Mouse (Mus musculus) thymus, postnatal 25 days (tissue): Measurements from ENCODE around the gene Cops8.

Source experiments
- DNase-seq: peaks from one replicate; pipeline ENCODE4 v3.0.0; 2022

Gene Cops8

DNA sequence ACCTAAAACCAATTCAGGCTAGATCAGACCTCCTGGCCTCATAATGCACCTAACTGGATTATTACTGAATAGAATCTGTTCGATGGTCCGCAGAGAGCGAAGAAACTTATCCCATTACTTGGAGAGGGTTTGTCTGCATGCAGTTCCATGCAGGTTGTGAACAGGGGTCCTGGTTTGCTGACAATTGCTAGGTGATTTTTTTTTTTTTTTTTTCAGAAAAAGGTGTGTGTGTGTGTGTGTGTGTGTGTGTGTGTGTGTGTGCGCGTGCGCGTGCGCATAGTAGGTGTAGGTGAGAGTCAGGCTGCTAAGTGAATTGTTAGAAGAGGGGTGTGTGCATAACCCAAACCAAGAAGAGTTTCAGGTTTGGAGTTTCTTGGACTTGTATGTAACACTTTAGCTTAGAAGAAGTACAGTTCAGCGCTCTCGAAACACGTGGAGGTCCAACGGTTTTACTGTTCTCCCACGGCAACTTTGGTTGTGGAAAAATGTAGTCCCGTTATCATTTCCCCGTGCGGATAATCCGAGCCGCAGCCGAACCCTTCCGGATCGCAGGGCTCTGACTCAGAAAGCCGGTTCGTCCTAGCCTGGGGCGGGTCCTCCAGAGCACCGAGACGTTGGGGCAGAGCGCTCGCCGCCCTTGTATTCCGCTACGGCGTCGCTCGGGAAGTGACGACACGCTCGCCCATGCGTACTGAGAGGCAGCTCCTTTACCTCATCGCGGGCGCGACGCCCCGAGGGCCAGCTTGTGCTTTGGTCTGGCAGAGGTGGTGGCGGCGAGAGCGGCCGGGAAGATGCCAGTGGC lies at the start of gene Cops8:
Cops8 (plus strand) TSS at position 223 of the 802 bp plus-strand sequence.
- peak; percentile 95 for DNase-seq

DNA sequence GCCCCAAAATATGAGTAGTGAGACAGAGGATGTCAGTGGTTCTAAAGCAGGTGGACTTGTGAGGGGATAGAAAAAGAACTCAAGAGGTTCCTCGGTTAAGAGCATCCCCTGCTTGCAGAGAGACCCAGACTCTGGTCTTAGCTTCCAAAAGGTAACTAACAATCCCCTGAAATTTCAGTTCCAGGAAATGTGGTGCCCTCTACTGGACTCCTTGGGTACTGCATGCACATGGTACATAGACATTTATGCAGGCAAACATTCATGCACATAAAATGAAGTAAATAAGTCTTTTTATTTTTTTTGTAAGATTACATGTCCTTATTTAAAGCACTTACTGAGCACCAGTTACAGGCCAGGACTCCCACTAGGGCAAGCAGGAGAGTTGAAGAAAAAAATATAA lies 45.6 kb upstream of the Cops8 start:
- DNase-seq, result peak; percentile 9

DNA sequence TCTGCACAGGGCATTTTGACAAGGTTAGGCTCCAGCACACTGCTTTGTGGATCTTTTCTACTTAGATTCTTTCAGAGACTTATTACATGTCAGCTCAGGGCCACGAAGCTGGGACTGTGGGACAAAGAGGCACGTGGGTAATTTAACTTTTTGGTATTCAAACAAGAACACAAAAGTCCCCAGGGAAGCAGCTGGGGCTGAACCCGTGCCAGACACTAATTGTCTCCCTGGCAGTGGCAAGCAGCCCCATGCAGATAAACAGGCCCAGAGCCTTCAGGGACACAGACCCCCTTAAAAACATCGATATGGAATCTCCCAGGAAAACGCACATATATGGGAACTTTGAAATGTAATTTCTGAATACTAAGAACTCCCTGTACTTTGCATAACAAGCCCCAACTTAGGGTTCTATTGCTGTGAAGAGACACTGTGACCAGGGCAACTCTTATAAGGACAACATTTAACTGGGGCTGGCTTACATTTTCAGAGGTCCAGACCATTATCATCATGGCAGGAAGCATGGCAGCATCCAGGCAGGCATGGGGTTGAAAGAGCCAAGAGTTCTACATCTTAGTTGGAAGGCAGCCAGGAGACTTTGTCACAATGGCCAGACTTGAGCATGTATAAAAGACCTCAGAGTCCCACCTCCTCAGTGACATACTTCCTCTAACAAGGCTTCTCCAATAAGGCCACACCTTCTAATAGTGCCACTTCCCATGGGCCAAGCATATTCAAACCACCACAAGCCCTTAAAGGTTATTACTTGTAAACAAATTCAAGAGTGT lies 41.6 kb upstream of the Cops8 start:
- no peak for DNase-seq

DNA sequence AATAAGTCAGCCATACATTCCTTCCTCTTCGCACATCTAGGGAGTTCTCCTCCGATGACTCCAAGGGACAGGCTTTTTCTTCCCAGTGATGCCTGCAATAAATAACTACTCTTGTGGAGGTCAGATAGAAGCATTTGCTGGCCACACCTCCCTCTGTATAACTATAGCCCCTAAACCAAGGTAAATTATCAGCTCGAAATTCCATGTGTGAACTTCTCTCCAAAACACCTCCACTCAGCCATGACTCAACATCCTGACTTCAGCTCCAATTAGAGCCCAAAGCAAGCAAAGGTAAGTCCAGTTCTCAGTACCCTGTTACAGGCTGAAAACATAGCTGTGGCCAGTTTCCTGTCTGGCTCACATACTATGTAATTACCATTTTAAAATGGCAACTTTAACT lies 38.8 kb upstream of the Cops8 start:
- no peak for DNase-seq

DNA sequence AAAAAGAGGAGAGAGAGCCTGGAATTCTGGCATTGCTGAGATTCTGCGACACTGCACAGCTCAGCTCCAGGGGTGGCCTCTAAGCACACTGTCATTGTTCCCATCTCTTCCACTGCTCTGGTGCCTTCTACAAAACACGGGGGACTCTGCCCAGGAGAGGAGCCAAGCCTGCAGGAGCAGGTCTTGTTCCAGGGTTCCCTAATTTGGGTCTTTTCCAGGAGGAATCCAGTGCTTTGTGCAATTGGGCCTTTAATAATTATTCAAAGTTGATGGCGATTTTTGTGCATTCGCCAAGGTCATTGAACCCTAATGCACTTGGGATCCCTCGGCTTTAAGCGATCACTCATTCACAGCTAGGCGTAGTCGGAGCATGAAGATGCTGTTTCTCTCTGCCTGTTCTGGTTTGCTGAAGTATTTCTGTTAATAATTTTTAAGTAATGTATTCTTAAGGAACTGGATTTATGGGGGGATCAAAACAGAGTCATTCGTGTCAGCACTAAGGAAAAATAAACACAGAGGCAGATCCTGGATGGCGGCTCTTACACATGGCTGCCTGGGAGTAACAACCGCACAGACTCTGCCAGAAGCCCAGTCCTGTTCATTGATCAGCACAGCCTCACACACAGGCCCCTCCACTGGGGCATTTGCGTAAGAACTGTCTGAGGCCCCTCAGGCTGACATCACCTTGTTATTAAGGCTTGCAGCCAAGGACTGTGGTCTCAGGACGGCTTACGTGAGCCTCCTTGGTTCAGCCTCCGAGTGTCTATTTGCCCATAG lies 35.9 kb upstream of the Cops8 start:
- no peak for DNase-seq

DNA sequence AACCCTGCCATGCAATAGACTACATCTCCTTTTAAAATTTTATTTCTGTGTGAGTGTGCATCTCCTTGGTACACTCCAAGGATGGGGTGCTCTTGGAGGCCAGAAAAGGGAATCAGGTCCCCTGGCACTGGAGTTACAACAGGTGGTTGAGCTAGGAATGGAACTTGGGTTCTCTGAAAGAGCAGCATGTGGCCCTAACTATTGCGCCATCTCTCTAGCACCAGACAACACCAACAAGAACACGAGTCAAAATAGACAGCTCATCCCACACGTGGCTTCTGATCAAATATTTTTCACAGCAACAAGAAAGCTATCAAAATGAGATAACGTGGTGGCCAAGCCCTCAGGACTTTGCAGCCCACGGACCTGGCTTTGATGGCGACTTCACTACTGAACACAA lies 28.9 kb upstream of the Cops8 start:
- DNase-seq, result no peak

DNA sequence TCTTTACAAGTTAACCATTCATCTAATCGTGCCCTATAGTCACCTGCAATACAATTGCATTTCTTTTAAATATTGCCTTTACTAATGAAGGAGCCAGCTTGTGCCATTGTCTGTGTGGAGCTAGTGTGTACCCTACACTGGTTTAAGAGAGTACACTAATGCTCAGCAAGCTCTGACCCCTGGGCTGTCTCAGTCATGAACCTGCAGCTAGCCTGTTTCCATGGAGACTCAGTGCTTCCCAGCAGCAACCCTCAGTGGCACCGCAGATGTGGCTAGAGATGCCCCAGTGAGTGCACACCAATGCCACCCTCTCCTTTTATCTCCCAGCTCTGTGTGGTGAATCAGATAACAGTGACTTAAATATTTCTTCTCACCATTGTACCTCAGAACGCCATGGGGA lies 27.9 kb upstream of the Cops8 start:
- no peak for DNase-seq

DNA sequence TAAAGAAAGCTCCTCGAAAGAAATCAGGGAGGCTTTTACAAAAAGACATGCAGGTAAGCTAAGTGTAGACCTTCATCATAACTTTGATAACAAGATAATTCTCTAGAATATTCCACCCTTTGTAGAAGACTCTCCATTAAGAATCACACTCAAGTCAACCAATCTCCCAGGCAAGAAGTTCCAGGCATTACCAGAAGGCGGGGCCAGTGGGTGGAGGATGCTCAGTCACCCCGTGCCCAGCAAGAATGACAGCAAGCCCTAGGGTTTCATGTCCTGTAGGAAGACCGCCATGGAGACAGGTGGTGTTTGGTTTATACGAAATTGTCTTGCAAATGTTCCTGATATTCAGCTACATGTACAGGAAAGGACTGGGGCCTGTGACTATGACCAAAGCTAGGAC lies 25.4 kb upstream of the Cops8 start:
- DNase-seq, result no peak

DNA sequence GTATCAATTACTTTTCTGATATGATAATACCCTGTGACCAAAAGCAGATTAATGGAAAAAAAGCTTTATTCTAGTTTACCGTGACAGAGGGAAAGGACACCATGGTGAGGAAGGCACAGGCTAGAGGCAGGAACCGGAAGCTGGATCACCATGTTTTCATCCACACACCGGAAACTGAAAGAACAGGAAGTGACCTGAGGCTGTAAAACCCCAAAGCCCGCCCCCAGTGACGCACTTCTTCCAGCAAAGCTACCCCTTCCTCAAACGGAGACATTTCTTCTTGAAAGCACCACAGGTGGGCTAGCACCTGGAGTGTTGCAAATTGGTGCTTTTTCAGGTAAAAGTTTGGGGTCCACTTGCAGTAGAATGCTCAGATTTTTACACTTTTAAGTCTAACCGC lies 20.1 kb upstream of the Cops8 start:
- no peak for DNase-seq

DNA sequence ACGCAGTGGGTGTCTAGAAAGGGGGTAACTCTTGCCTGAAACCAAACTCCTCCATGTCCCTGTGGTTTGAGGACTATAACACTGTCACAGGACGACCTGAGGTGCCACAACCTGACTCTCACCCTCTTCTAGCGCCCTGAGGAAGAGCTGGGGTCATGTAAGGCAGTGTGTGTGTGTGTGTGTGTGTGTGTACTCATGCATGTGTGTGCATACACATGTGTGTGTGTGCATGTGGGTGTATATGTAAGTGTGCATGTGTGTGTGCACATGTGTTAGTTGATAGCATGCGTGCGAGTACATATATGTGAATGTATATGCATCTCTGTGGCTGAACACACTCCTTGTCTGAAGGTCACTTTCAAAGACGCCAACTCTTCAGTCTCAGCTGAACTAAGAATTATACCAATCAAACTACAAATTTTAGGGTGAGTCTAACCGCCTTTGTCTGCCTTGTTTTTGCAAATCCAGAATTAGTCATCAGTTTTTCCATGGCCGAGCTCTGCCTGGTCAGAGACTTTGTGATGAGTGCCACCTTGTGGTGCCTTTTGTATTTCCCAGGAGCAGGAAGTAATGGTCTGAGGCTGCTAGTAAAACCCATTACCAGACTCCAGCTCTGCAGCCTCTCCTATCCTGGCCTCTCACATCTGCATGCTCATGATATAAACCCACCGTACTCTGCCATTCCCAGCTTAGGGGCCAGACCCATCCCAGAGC lies 14.6 kb upstream of the Cops8 start:
- peak; percentile 49 for DNase-seq

DNA sequence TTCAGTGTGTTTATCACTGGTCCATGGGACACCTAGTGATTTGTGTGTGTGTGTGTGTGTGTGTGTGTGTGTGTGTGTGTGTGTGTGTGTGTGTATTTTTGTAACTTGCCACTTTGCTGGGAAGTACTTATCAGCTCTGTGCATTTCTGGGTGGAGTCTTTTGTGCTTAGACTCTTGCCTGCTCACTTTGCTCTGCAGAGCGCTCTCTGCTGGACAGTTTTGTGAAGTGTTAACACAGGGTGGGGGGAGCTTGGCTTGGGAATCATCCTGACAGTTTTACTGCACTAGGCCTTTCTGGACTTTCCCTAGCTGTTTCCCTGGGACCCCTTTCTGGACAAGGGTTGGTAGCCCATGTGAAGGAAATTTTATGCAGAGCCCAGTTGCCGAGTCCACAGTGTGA lies 12.0 kb upstream of the Cops8 start:
- peak; percentile 14 for DNase-seq

DNA sequence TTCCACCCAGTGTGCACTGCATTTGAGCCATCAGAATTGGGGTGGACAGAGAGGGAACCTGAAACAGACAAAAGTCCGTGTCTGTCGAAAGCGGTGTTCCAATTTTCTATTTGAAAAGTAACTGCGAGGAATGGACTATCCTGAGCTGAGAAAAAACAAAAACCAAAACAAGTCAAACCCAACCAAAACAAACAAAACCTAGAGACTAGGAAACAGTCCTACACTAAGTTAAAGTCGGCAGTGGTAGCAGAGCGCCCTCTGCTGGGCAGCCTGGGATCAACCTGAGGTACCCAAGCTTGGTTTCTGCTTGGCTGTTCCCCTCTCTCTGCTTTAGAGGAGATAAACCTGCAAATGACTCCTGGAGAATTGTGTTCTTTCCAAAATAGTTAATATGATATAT lies 10.0 kb upstream of the Cops8 start:
- peak; percentile 50 for DNase-seq

DNA sequence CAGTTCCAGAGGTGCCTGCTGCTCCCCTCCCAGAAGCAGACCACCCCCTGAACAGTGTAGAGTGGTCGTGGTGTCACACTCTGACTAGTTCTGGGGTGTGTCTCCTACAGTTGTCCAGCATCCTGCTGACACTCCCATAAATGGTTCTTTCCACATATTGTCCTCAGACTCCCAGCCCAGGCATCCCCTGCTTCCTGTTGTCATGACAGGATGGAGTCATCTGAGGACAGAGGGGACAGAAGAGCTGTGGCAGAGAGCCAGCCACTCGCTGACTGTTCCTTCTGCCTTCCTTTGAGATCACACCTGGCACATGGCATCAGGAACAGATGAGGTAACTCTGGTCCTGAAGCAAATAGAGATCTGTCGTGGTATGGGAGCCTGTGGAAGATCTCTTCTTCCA lies 3.6 kb upstream of the Cops8 start:
- DNase-seq, result no peak

DNA sequence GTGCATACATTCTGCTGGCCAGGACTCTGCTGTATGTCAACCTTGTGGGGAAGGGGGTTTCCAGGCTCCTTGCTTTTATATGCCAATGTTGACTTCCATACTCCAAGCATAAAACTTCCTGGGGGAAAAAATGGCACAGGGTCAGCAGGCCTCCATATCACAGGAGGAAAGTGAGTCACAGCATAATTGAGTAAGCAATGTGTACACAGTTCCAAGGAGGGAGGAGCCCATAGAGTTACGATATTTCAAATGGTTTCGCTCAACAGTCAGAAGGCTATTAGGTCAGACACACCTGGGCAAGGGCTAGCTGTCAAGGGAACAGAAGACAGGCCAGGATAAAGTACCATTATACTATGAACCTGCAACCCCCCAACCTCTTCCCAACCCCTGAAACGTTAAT lies 1.7 kb upstream of the Cops8 start:
- no peak for DNase-seq

DNA sequence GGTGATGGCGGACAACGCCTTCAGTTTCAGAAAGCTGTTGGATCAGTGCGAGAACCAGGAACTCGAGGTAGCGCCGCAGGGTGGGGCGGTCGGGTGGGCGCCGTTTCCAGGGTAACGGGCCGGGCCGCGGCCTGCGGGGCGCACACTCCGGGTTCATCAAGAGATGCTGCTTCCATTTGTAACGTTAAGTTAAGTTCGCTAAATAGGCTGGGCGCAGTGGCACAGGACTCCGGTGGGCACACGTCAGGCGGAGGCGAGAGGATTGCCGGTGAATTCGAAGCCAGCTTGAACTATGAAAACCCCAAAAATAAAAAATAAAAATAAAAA lies 743 bp downstream of the Cops8 start:
- DNase-seq, result no peak

DNA sequence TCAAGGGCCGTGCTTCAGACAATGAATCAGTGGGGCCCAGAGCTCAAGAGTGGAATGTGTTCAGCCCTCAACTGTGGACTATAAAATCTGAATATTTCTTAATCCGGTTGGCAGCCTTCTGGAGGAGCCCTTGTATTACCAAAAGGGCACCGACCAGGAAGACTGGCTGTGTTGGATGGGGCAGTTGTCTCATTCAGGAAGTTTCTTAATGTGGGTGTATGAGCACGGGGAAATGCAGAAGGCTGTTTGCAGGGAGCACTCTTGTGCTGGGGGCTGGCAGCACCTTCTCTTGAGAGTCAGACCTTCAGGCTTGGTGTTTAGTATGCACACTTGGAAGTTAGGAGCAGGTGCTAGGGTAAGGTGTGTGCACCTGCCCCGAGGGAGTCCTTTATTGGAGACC lies 6.6 kb downstream of the Cops8 start:
- DNase-seq, result no peak

DNA sequence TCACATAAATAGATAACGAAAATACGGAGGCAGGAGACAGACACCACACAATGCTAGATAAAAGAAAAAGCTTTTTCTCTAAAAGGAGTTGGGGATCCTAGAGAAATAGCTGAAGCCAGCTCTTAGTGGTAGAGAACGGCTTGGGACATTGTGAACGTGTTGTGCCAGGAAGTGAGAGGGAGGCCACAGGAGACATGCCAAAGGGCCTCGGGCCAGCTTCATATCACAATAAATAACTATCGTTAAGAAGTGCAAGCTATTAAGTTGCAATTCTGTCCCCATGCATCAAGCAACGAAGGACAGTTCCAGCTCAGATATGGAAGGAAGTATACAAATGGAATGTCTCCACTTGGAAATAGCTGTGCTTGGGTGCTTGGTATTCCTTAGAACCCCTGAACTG lies 14.5 kb downstream of the Cops8 start:
- DNase-seq, result no peak

DNA sequence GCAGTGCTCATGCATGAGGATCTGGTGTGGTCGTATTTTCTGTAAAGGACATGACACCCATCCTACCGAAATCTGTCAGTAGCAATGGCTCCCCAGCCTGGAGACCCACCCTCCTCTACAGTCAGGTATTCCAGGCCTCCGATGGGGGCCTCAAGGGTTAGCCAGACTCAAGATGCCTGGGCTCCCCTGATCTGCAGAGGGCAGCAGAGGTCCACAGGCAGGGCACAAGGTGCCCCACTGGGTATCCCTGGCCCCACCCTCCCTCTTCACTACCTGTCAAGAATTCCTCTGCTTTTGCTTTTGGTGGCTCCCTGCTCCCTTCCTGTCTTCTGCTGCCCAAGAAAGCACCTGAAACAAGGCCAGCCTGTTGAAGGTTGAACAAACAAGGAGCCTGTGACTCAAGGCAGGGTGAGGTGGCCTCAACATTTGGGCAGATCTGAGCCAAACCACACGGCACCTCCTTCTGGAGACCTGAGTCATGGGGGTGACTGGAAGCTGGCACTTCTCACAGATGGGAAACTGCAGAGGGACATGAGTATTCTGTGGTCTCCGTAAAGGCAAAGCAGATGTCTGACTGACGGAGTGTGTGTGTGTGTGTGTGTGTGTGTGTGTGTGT lies 30.7 kb downstream of the Cops8 start:
- DNase-seq, result no peak

DNA sequence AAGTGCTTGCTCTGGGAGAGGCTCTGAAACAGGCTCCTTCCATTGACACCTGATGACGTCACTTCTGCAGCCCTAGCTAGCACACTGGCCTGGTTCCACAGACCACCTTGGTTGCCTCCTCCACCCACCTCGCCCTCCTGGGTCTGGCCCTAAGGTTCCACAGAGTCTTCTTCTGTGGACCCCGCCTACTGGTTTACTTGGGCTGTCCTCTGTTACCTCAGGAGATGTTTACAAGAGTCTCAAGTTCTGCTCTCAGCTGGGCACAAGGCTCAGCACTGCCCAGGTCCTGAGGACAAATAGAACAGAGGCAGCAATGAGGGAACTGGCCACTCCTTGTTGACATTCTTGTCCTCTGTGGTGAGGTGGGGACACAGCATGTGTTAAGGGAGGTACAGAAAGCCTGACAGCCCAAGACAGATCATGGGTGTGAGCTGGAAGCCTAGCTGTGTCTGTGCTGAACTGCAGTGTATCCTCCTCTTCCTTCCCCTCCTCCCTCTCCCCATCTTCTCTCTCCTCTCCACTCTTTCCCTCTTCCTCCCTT lies 31.5 kb downstream of the Cops8 start:
- no peak for DNase-seq

DNA sequence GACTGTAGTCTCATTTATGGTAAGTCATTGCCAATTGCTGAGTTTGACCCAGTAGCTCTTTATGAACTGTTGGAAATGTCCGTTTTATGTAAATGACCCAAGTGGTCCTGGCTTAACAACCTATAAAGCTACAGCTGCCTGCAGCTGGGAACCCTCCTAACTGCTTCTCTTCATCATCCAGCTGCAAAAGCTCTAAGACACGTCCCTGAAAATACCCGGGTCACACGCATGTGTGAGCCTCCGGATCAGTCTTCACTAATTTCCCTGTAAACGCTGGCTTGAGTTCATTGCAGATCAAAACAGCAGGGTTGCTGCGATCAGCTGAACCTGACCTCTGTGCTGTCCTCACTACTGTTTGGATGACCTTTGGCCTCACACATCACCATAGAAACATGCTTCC lies 35.6 kb downstream of the Cops8 start:
- no peak for DNase-seq

DNA sequence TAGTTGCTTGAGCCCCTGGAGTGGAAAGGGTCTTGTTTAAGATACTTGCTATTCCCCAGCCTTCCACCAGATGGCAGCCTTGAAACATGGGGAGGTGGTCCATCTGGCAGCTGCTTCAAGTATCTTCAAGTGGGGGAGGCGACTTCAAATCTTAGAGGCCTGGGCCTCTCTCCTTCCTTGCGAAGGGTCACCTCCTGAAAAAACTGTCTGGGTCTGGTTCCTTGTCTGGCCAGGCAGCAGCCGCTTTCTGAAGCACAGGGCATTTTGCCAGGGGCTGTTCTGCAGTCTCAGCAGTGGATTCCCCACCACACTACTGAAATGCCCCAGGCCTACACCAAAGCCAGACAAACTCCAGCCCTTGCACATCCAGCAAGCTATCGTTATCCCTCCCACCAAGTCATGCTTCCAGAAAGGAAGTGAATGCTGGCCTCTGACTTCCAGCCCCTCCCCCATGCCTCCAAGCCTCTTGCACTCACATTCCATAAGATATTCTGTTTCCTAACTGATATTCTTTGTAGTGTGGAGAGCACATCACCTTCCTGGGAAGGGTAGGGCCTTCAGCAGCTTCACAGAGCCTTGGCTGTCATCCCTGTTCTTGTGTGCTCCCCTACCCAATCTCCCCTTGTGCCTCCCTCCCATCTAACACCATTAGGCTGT lies 48.1 kb downstream of the Cops8 start:
- DNase-seq, result peak; percentile 83

DNA sequence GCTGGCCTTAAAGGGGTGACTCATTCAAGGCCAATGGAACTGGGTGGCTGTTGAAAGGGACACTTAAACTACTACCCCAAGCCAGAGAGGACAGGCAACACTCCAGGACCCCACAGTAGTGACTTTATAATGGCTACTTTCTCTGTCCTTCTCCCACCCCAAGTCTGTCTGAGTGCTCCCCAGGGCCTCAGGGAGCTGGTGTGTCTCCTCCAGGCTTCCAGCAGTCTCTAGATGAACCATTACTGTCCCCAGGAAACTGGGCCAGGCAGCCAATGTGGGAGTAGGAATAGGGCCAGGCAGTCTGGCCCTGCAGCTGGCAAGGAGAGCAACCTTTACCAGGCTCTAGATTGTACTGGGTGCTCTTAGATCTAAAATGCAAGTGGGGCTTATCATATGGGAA lies 49.0 kb downstream of the Cops8 start:
- no peak for DNase-seq
